Mouse (Mus musculus) monocyte, adult 2 months (primary cell): ENCODE data around the gene Lyrm7.
A peak's percentile ranks its signal among the peaks of the same experiment; 100 is the strongest.
"Not testable (repeated sequence)": the region's sequence is repeated elsewhere in the genome, so short reads cannot be mapped to it uniquely, and the experiment has no call there.

Experiments used
- DNase-seq, 2 experiments: peaks; one replicate each; pipeline ENCODE4 v3.0.0; 2022; ENCODE audit warnings: low spot score in 2 of 2, low read depth in 1 of 2

Lyrm7 gene

GRCm38 (mm10) chr11:54860256-54861038 is at the start of gene Lyrm7:
Gene Lyrm7, minus strand, starts transcription at chr11:54860916.
- DNase-seq, result peak; percentile 93

- DNase-seq, result no peak
Measured at GRCm38 (mm10) chr11:54910081-54910665, 49.5 kb upstream of the Lyrm7 start.

GRCm38 (mm10) chr11:54909273-54909672 is 48.6 kb upstream of the Lyrm7 start:
- DNase-seq, result no peak

GRCm38 (mm10) chr11:54907259-54907658 is 46.5 kb upstream of the Lyrm7 start:
- no peak for DNase-seq

- no peak for DNase-seq
Measured at GRCm38 (mm10) chr11:54906466-54906865, 45.8 kb upstream of the Lyrm7 start.

GRCm38 (mm10) chr11:54905931-54906330 is 45.2 kb upstream of the Lyrm7 start:
- no peak for DNase-seq

GRCm38 (mm10) chr11:54905086-54905485 is 44.4 kb upstream of the Lyrm7 start:
- DNase-seq, result no peak

- no peak for DNase-seq
Measured at GRCm38 (mm10) chr11:54903940-54904706, 43.4 kb upstream of the Lyrm7 start.

- DNase-seq, result no peak
Measured at GRCm38 (mm10) chr11:54903339-54903738, 42.6 kb upstream of the Lyrm7 start.

GRCm38 (mm10) chr11:54902333-54903323 is 41.9 kb upstream of the Lyrm7 start, which contains the start of gene Gpx3:
Gene Gpx3, plus strand, starts transcription at chr11:54902453.
- no peak for DNase-seq

GRCm38 (mm10) chr11:54899657-54900056 is 38.9 kb upstream of the Lyrm7 start:
- no peak for DNase-seq

- no peak for DNase-seq
Measured at GRCm38 (mm10) chr11:54897470-54897869, 36.8 kb upstream of the Lyrm7 start.

- DNase-seq, result not testable (repeated sequence)
Measured at GRCm38 (mm10) chr11:54896646-54897045, 35.9 kb upstream of the Lyrm7 start.

GRCm38 (mm10) chr11:54894589-54894988 is 33.9 kb upstream of the Lyrm7 start:
- DNase-seq, result no peak

- no peak for DNase-seq
Measured at GRCm38 (mm10) chr11:54892091-54892490, 31.4 kb upstream of the Lyrm7 start.

GRCm38 (mm10) chr11:54891341-54891740 is 30.6 kb upstream of the Lyrm7 start:
- no peak for DNase-seq

- DNase-seq, result no peak
Measured at GRCm38 (mm10) chr11:54887927-54888326, 27.2 kb upstream of the Lyrm7 start.

- DNase-seq, result no peak
Measured at GRCm38 (mm10) chr11:54885406-54885805, 24.7 kb upstream of the Lyrm7 start.

- peak; percentile 43 to 52 for DNase-seq
Measured at GRCm38 (mm10) chr11:54884937-54885336, 24.2 kb upstream of the Lyrm7 start.

GRCm38 (mm10) chr11:54884197-54884828 is 23.6 kb upstream of the Lyrm7 start:
- DNase-seq, result no peak
